Mouse (Mus musculus): ENCODE results near the gene Gm4881. TPM values are rescaled to one million over a fixed set of nuclear protein-coding genes. Genes with fewer than 3 reads are reported as not detected.
A peak's percentile ranks its signal among the peaks of the same experiment; 100 is the strongest.

Gm4881 gene
- polyA plus RNA-seq, 1 experiment = 1.4 TPM

GRCm38 (mm10) chr7:24918763-24919323 lies 25.5 kb downstream of the Gm4881 start:
- Histone ChIP-seq H3K27ac (ENCODE audit: insufficient read depth, low read length) (no peak overlapping the region), H3K27me3 (ENCODE audit: control insufficient read depth, insufficient read depth, low read length) (no peaks in the 10 kb centered on the region), H3K4me1 (ENCODE audit: control insufficient read depth, insufficient read depth, low read length) (peaks cover 4% of the 10 kb centered on the region; the same call in 1 of the 2 replicates), H3K4me3 (replicated peaks; ENCODE audit: insufficient read depth, low read depth, low read length) (no peak overlapping the region)
- no peak for DNase-seq
- TF ChIP-seq CTCF (IDR thresholded peaks at IDR 0.05; ENCODE audit: borderline replicate concordance, insufficient read depth, low read depth, low read length) = no peak
- no peak for TF ChIP-seq POLR2A (IDR thresholded peaks at IDR 0.05; ENCODE audit: borderline replicate concordance, insufficient read depth, low read length)
- 83% methylated on average over 20 of the region's 20 CpGs for WGBS

GRCm38 (mm10) chr7:24912480-24912879 lies 31.8 kb downstream of the Gm4881 start:
- Histone ChIP-seq H3K27me3 (ENCODE audit: control insufficient read depth, insufficient read depth, low read length) (no peaks in the 10 kb centered on the region), H3K4me3 (replicated peaks; ENCODE audit: insufficient read depth, low read depth, low read length) (no peak overlapping the region), H3K4me1 (ENCODE audit: control insufficient read depth, insufficient read depth, low read length) (no peaks in the 10 kb centered on the region), H3K27ac (ENCODE audit: insufficient read depth, low read length) (no peak overlapping the region)
- whole genome bisulfite sequencing = 21% methylated on average over 14 of the region's 14 CpGs
- TF ChIP-seq CTCF (IDR thresholded peaks at IDR 0.05; ENCODE audit: borderline replicate concordance, insufficient read depth, low read depth, low read length) (no peak), POLR2A (IDR thresholded peaks at IDR 0.05; ENCODE audit: borderline replicate concordance, insufficient read depth, low read length) (no peak)
- peak; percentile 47 to 52 for DNase-seq

- DNase-seq = no peak
- Histone ChIP-seq H3K4me1 (ENCODE audit: control insufficient read depth, insufficient read depth, low read length) (peaks cover 3% of the 10 kb centered on the region; the same call in 1 of the 2 replicates), H3K4me3 (replicated peaks; ENCODE audit: insufficient read depth, low read depth, low read length) (no peak overlapping the region), H3K27ac (ENCODE audit: insufficient read depth, low read length) (no peak overlapping the region), H3K27me3 (ENCODE audit: control insufficient read depth, insufficient read depth, low read length) (no peaks in the 10 kb centered on the region)
- 59% methylated on average over 13 of the region's 13 CpGs for WGBS
- TF ChIP-seq POLR2A (IDR thresholded peaks at IDR 0.05; ENCODE audit: borderline replicate concordance, insufficient read depth, low read length) (no peak), CTCF (IDR thresholded peaks at IDR 0.05; ENCODE audit: borderline replicate concordance, insufficient read depth, low read depth, low read length) (no peak)
Observed at GRCm38 (mm10) chr7:24907211-24907748, 37.0 kb downstream of the Gm4881 start.

GRCm38 (mm10) chr7:24906551-24906950 lies 37.7 kb downstream of the Gm4881 start:
- H3K4me3 ChIP-seq (replicated peaks; ENCODE audit: insufficient read depth, low read depth, low read length) = no peak overlapping the region
- 36% methylated on average over 6 of the region's 6 CpGs for WGBS
- TF ChIP-seq POLR2A (IDR thresholded peaks at IDR 0.05; ENCODE audit: borderline replicate concordance, insufficient read depth, low read length) (no peak), CTCF (IDR thresholded peaks at IDR 0.05; ENCODE audit: borderline replicate concordance, insufficient read depth, low read depth, low read length) (no peak)
- no peak for DNase-seq
- H3K27me3 ChIP-seq (ENCODE audit: control insufficient read depth, insufficient read depth, low read length) = no peaks in the 10 kb centered on the region
- H3K27ac ChIP-seq (ENCODE audit: insufficient read depth, low read length) = no peak overlapping the region
- H3K4me1 ChIP-seq (ENCODE audit: control insufficient read depth, insufficient read depth, low read length) = peaks cover 3% of the 10 kb centered on the region; the same call in 1 of the 2 replicates

GRCm38 (mm10) chr7:24904936-24905335 lies 39.4 kb downstream of the Gm4881 start:
- TF ChIP-seq POLR2A (IDR thresholded peaks at IDR 0.05; ENCODE audit: borderline replicate concordance, insufficient read depth, low read length) (no peak), CTCF (IDR thresholded peaks at IDR 0.05; ENCODE audit: borderline replicate concordance, insufficient read depth, low read depth, low read length) (peak; percentile 72)
- 8% methylated on average over 3 of the region's 3 CpGs for WGBS
- peak; percentile 73 to 75 for DNase-seq

GRCm38 (mm10) chr7:24904070-24904483 lies 40.2 kb downstream of the Gm4881 start:
- DNase-seq = peak; percentile 96 to 99
- Histone ChIP-seq H3K27me3 (ENCODE audit: control insufficient read depth, insufficient read depth, low read length) (no peaks in the 10 kb centered on the region), H3K4me1 (ENCODE audit: control insufficient read depth, insufficient read depth, low read length) (peaks cover 3% of the 10 kb centered on the region; the same call in 1 of the 2 replicates), H3K4me3 (replicated peaks; ENCODE audit: insufficient read depth, low read depth, low read length) (peak overlapping the region; percentile 86), H3K27ac (ENCODE audit: insufficient read depth, low read length) (peak overlapping the region; percentile 42; the same call in 1 of the 2 replicates)
- no peak for TF ChIP-seq CTCF (IDR thresholded peaks at IDR 0.05; ENCODE audit: borderline replicate concordance, insufficient read depth, low read depth, low read length)
- 0 out of 2 replicates have a peak, but pooled peaks have one; percentile 52 for TF ChIP-seq POLR2A (IDR thresholded peaks at IDR 0.05; ENCODE audit: borderline replicate concordance, insufficient read depth, low read length)
- under 1% methylated on average over 26 of the region's 30 CpGs for WGBS

More at GRCm38 (mm10) chr7:24904936-24905335, 39.4 kb downstream of the Gm4881 start:
- Histone ChIP-seq H3K4me3 (replicated peaks; ENCODE audit: insufficient read depth, low read depth, low read length) (peak overlapping the region; percentile 86), H3K4me1 (ENCODE audit: control insufficient read depth, insufficient read depth, low read length) (peaks cover 3% of the 10 kb centered on the region; the same call in 1 of the 2 replicates), H3K27me3 (ENCODE audit: control insufficient read depth, insufficient read depth, low read length) (no peaks in the 10 kb centered on the region), H3K27ac (ENCODE audit: insufficient read depth, low read length) (no peak overlapping the region)

GRCm38 (mm10) chr7:24903444-24903825 lies 40.9 kb downstream of the Gm4881 start:
- 36% methylated on average over 10 of the region's 10 CpGs for WGBS
- H3K4me3 ChIP-seq (replicated peaks; ENCODE audit: insufficient read depth, low read depth, low read length) = peak overlapping the region; percentile 77
- H3K4me1 ChIP-seq (ENCODE audit: control insufficient read depth, insufficient read depth, low read length) = peaks cover 3% of the 10 kb centered on the region; the same call in 1 of the 2 replicates
- no peak for TF ChIP-seq POLR2A (IDR thresholded peaks at IDR 0.05; ENCODE audit: borderline replicate concordance, insufficient read depth, low read length)
- H3K27ac ChIP-seq (ENCODE audit: insufficient read depth, low read length) = peak overlapping the region; percentile 68; the same call in 1 of the 2 replicates
- no peaks in the 10 kb centered on the region for H3K27me3 ChIP-seq (ENCODE audit: control insufficient read depth, insufficient read depth, low read length)
- DNase-seq = no peak
